Mouse (Mus musculus) hindbrain, embryonic 16.5 days (tissue): Measurements from ENCODE around the gene Dzip1. TPM values are rescaled to one million over a fixed set of nuclear protein-coding genes. Genes with fewer than 3 reads are reported as not detected.

ENCODE experiments used
- ATAC-seq: fragments of 200-750 bp; cut with Nextera tagmentation; 2 replicates; pipeline ENCODE4 v1.8.0; 2017; ENCODE audit warnings: moderate TSS enrichment, moderate library complexity
- H3K27ac ChIP-seq: fragments of 300-500 bp; sonication (generic); 2 replicates; pipeline ENCODE4 v1.5.1; 2014; ENCODE audit warnings: low read depth, mild to moderate bottlenecking, control low read depth, low read length, moderate library complexity
- H3K27me3 ChIP-seq: fragments of 300-500 bp; sonication (generic); replicated peaks from 2 replicates; pipeline ENCODE4 v1.6.1; 2014; ENCODE audit warnings: low read length; ENCODE audit not compliant: control insufficient read depth, insufficient read depth
- H3K36me3 ChIP-seq: fragments of 300-500 bp; sonication (generic); 2 replicates; pipeline ENCODE4 v1.6.1; 2014; ENCODE audit warnings: mild to moderate bottlenecking, low read length, moderate library complexity, mixed read lengths; ENCODE audit not compliant: control insufficient read depth, insufficient read depth
- H3K4me1 ChIP-seq: fragments of 300-500 bp; sonication (generic); 2 replicates; pipeline ENCODE4 v1.6.1; 2014; ENCODE audit warnings: low read depth, low read length; ENCODE audit not compliant: control insufficient read depth, insufficient read depth
- H3K4me2 ChIP-seq: fragments of 300-500 bp; sonication (generic); 2 replicates; pipeline ENCODE4 v1.6.1; 2014; ENCODE audit warnings: mild to moderate bottlenecking, low read length, control low read depth, moderate library complexity
- H3K4me3 ChIP-seq: fragments of 300-500 bp; sonication (generic); 2 replicates; pipeline ENCODE4 v1.5.1; 2014; ENCODE audit warnings: mild to moderate bottlenecking, low read length, control low read depth, moderate library complexity
- H3K9ac ChIP-seq: fragments of 300-500 bp; sonication (generic); 2 replicates; pipeline ENCODE4 v1.6.1; 2014; ENCODE audit warnings: low read depth, mild to moderate bottlenecking, control low read depth, low read length, moderate library complexity
- H3K9me3 ChIP-seq: fragments of 300-500 bp; sonication (generic); 2 replicates; pipeline ENCODE4 v1.6.1; 2014; ENCODE audit warnings: mild to moderate bottlenecking, low read length, moderate library complexity; ENCODE audit not compliant: control insufficient read depth
- WGBS: fragments of 180-500 bp; shearing (Covaris S2); extraction: QIAGEN DNeasy Blood & Tissue Kit; methylation state at CpG from one replicate; pipeline ENCODE4 v1.1.7; 2014; 5-methylcytosine and 5-hydroxymethylcytosine counted together
- polyA plus RNA-seq: library from polyadenylated mRNA; unstranded; fragments of >200 nt; fragmentation: Nextera tagmentation; extraction: Ambion mirVana; gene quantifications from 2 replicates; pipeline ENCODE4 v1.2.1, GENCODE M21; 2015

The Dzip1 gene
- polyA plus RNA-seq, 1 experiment from 2014 or later, result 93.5 TPM

DNA sequence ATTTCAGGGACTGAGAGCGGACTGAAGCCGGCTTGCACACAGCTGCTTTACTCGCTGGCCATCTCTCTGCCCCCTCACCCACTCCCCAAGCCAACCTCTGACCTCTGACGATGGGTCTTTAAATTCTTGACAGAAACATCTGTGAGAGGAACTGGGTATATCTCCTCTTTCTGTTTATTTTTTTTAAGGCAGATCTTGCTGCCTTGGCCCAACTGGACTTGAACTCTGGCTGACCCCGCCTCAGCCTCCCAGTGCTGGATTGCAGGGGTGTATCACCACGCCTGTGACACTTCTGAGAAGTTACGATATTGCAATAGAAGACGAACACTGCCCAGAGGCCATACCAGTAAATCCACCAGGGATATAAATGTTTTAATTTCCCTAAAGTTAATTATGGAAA lies 15.4 kb downstream of the Dzip1 start:
- ATAC-seq, result no peak
- no peaks in the 10 kb centered on the region for H3K9me3 ChIP-seq
- H3K36me3 ChIP-seq, result peaks cover 45% of the 10 kb centered on the region
- no peak overlapping the region for H3K9ac ChIP-seq
- no peak overlapping the region for H3K4me2 ChIP-seq
- H3K27me3 ChIP-seq, result no peaks in the 10 kb centered on the region
- H3K4me3 ChIP-seq, result no peak overlapping the region
- no peaks in the 10 kb centered on the region; the same call in 1 of the 2 replicates for H3K4me1 ChIP-seq
- no peak overlapping the region for H3K27ac ChIP-seq
- WGBS, result 89% methylated on average over 8 of the region's 8 CpGs

DNA sequence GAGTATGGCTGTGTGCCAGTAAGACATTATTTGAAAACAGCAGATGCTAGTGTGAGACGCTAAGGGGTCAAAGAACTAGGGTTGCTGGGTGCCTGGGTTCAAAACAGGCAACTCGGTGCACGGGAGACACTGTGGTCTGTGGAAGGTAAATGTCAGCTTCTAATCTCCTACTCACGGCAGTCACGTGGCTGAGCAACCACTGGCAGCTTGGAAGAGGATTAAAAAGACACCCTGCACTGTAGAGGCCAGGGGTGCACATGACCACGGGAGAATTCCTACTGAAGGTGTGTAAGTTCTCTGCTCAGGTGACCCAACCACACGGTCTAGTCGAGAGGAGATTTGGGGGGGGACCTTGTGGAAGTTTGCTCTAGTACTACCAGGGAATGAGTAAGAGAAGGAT lies 17.7 kb downstream of the Dzip1 start:
- no peaks in the 10 kb centered on the region for H3K27me3 ChIP-seq
- WGBS, result 75% methylated on average over 8 of the region's 8 CpGs
- peaks cover 47% of the 10 kb centered on the region for H3K36me3 ChIP-seq
- no peaks in the 10 kb centered on the region; the same call in 1 of the 2 replicates for H3K4me1 ChIP-seq
- H3K4me3 ChIP-seq, result no peak overlapping the region
- no peak overlapping the region for H3K4me2 ChIP-seq
- H3K9me3 ChIP-seq, result no peaks in the 10 kb centered on the region
- no peak overlapping the region for H3K9ac ChIP-seq
- H3K27ac ChIP-seq, result no peak overlapping the region
- ATAC-seq, result no peak

DNA sequence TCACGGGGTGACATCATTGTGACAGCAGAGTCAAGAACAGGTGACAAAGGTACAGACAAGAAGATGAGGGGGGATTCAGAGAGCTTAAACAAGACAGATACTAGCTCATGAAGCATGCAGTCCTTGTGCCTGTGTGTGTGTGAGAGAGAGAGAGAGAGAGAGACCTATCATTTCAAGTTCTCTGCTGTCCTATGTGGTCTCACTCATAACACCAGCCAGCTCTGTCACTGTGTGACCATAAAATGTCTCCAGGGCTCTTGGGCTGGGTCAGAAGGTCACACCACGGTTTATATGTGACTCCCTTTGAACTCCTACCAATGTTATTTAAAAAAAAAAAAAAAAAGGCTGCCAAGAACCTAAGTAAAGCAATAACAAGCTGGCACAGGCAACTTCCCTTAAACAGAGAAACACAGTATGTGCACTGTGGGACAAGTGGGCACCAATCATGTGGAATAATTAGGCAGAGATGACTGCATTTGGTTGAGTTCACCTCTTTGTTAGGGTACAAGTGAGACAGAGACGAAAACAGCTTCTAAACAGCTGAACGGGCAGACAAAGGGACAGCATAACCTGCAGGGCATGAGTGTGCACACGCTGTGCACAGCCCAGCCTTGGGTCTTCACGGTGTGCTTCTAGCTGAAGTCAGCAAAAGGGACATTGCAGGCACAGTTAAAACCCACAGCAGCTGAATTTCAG lies 21.2 kb downstream of the Dzip1 start:
- H3K4me3 ChIP-seq, result no peak overlapping the region
- peak; percentile 70 for ATAC-seq
- H3K36me3 ChIP-seq, result peaks cover 51% of the 10 kb centered on the region
- 25% methylated on average over 6 of the region's 6 CpGs for WGBS
- H3K27ac ChIP-seq, result no peak overlapping the region
- no peaks in the 10 kb centered on the region for H3K9me3 ChIP-seq
- no peak overlapping the region for H3K4me2 ChIP-seq
- no peaks in the 10 kb centered on the region for H3K27me3 ChIP-seq
- no peak overlapping the region for H3K9ac ChIP-seq
- no peaks in the 10 kb centered on the region; the same call in 1 of the 2 replicates for H3K4me1 ChIP-seq

DNA sequence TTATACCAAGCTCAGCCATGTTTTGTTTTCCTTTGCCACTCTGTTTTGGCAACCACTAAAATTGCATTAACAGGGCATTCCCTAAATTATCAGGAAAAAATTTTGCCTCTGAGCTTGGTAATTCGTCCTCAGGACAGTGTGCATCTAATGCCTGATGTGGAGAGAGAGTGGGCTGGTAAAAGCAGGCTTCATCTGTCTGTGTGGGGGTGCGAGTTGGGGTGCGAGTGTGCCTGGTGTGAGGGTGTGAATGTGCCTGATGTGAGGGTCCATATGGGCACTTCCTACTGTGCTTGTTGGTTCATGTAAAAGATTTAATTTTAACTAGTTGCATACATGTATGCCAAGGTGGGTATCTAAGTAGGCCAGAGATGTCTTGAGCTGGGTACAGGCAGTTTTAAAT lies 21.9 kb downstream of the Dzip1 start:
- no peaks in the 10 kb centered on the region; the same call in 1 of the 2 replicates for H3K4me1 ChIP-seq
- H3K27me3 ChIP-seq, result no peaks in the 10 kb centered on the region
- no peaks in the 10 kb centered on the region for H3K9me3 ChIP-seq
- no peak overlapping the region for H3K4me2 ChIP-seq
- peaks cover 48% of the 10 kb centered on the region for H3K36me3 ChIP-seq
- no peak overlapping the region for H3K9ac ChIP-seq
- H3K4me3 ChIP-seq, result no peak overlapping the region
- no peak for ATAC-seq
- no peak overlapping the region for H3K27ac ChIP-seq
- 84% methylated on average over 3 of the region's 3 CpGs for WGBS

DNA sequence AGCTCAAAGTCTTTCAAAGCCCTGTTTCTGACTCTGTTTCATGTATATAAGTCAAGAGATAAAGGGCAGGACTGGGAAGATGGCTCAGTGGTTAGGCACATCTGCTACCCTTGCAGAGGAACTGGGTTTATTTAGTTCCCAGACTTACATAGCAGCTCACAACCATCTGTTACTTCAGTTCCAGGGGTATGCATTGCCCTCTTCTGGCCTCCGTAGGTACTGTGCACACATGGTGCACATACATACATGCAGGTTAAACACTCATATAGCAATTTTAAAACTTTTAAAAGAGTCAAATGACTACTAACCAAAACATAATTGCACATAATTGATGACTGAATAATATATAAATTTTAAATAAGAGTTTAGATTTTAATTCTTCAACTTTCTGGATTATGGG lies 24.3 kb downstream of the Dzip1 start:
- no peak overlapping the region for H3K4me3 ChIP-seq
- H3K4me2 ChIP-seq, result no peak overlapping the region
- WGBS, result 100% methylated on average over 1 of the region's 1 CpGs
- H3K9me3 ChIP-seq, result no peaks in the 10 kb centered on the region
- no peak overlapping the region for H3K27ac ChIP-seq
- H3K9ac ChIP-seq, result no peak overlapping the region
- H3K36me3 ChIP-seq, result peaks cover 49% of the 10 kb centered on the region
- ATAC-seq, result no peak
- no peaks in the 10 kb centered on the region for H3K27me3 ChIP-seq
- H3K4me1 ChIP-seq, result no peaks in the 10 kb centered on the region; the same call in 1 of the 2 replicates

DNA sequence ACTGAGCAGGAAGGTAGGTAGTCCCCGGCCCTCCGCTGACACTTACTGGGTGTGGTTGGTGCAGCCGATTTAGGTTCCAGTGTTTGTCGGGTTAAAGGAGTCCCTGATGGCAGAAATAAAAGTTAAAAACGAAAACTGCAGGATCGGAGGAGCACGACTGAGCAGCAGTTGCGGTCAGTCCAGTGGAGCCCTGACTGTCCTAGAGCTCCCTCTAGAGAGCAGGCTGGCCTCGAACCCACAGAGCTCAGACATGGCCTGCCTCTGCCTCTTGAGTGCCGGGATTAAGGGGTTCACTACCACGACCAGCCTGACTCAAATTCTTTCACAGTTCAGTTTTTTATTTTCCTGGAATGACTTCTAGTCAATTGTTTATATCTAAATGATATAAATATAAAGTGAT lies 25.3 kb downstream of the Dzip1 start:
- H3K4me3 ChIP-seq, result no peak overlapping the region
- H3K9ac ChIP-seq, result no peak overlapping the region
- no peaks in the 10 kb centered on the region; the same call in 1 of the 2 replicates for H3K4me1 ChIP-seq
- 85% methylated on average over 11 of the region's 11 CpGs for WGBS
- ATAC-seq, result no peak
- H3K27me3 ChIP-seq, result no peaks in the 10 kb centered on the region
- H3K27ac ChIP-seq, result no peak overlapping the region
- H3K36me3 ChIP-seq, result peaks cover 50% of the 10 kb centered on the region
- H3K9me3 ChIP-seq, result no peaks in the 10 kb centered on the region
- H3K4me2 ChIP-seq, result no peak overlapping the region

DNA sequence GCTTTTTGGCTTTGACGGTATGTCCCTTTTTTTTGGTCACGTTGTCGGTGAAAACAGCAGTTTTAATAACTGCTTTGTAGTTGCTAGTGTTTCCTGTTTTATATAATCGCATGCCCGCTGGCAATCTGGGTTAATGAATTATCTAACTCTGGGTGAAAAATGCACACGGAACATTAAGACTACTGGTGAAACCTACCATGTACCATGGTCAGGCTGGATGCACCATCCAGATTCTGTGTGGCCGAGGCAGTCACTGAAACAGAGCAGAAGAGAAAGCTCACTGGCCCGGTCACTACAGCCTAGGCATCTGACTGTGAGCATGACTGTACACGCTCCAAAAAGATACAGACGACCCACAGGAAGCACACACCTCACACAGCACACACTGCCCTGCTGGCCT lies 29.6 kb downstream of the Dzip1 start:
- no peaks in the 10 kb centered on the region for H3K27me3 ChIP-seq
- ATAC-seq, result no peak
- no peak overlapping the region for H3K4me2 ChIP-seq
- peaks cover 39% of the 10 kb centered on the region for H3K36me3 ChIP-seq
- no peak overlapping the region for H3K4me3 ChIP-seq
- no peaks in the 10 kb centered on the region for H3K4me1 ChIP-seq
- H3K27ac ChIP-seq, result no peak overlapping the region
- no peak overlapping the region for H3K9ac ChIP-seq
- H3K9me3 ChIP-seq, result no peaks in the 10 kb centered on the region
- WGBS, result 96% methylated on average over 10 of the region's 10 CpGs

DNA sequence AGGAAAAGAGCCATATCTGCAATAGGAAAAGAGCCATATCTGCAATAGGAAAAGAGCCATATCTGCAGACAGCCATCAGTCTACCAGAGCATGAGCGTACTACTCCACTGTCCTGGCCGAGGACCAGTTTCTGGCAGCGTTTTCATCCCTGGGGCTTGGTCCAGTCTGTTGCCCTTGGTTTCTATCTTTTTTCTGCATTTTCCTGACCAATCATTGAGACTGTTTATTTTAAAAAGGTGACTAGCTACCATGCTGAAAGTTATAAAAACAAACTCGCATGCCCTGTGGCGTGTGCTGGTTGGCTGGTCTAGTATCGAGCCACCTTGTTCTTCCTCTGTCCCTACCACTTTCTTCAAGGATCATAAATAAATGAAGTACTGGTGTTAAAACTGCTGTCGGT lies 30.0 kb downstream of the Dzip1 start:
- H3K9ac ChIP-seq, result no peak overlapping the region
- H3K4me2 ChIP-seq, result no peak overlapping the region
- no peak overlapping the region for H3K27ac ChIP-seq
- H3K36me3 ChIP-seq, result peaks cover 36% of the 10 kb centered on the region
- no peaks in the 10 kb centered on the region for H3K27me3 ChIP-seq
- no peaks in the 10 kb centered on the region for H3K4me1 ChIP-seq
- 92% methylated on average over 7 of the region's 7 CpGs for WGBS
- H3K9me3 ChIP-seq, result no peaks in the 10 kb centered on the region
- no peak for ATAC-seq
- no peak overlapping the region for H3K4me3 ChIP-seq

DNA sequence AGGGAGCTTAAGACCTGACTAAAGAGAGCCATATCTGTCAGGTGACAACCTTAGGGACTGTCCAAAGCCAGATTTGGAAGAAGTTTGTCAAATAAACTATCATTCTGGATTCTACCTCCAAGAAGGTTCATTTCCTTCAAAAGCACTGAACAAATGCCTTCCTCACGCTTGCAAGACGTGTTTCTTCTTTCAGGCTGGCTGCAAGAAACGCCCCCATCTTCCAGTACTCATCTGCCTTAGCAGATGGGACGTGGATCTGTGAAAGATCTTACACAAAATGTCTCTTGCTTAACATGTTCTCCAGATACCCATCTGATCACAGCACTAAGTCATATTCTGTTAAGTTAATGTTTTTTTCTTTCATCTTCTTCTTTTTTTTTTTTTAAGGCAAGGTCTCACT lies 35.2 kb downstream of the Dzip1 start:
- Histone ChIP-seq H3K4me2 (no peak overlapping the region), H3K27me3 (no peaks in the 10 kb centered on the region), H3K4me1 (no peaks in the 10 kb centered on the region), H3K36me3 (peaks cover 33% of the 10 kb centered on the region), H3K27ac (no peak overlapping the region), H3K9me3 (no peaks in the 10 kb centered on the region), H3K4me3 (no peak overlapping the region), H3K9ac (no peak overlapping the region)
- 90% methylated on average over 4 of the region's 4 CpGs for WGBS
- ATAC-seq, result no peak

DNA sequence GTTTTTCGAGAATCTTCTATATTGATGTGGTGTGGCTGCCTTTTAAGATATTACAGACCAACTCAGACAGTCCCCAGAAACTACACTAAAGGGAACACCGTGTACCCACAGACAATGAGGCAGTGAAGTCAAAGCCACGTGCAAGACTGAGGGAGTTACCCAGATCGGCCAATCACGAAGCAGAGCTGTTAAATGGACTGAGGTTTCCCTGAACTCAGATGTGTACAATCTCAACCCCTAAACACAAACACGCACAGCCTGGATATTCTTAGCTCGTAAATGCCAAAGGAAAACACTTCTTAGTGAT lies 41.1 kb downstream of the Dzip1 start:
- peaks cover 39% of the 10 kb centered on the region for H3K36me3 ChIP-seq
- no peaks in the 10 kb centered on the region for H3K27me3 ChIP-seq
- no peak overlapping the region for H3K4me3 ChIP-seq
- H3K9me3 ChIP-seq, result no peaks in the 10 kb centered on the region
- no peak overlapping the region for H3K4me2 ChIP-seq
- H3K4me1 ChIP-seq, result no peaks in the 10 kb centered on the region
- WGBS, result 80% methylated on average over 7 of the region's 7 CpGs
- no peak overlapping the region for H3K27ac ChIP-seq
- 0 out of 2 replicates have a peak, but pooled peaks have one; percentile 14 for ATAC-seq
- no peak overlapping the region for H3K9ac ChIP-seq
